Mouse (Mus musculus) cerebellum, adult 9-10 months (tissue): ENCODE data around the gene Prkar2a.
"Not testable (repeated sequence)": the region's sequence is repeated elsewhere in the genome, so short reads cannot be mapped to it uniquely, and the experiment has no call there.

ENCODE experiments used
- DNase-seq: peaks from one replicate; pipeline ENCODE4 v3.0.0; 2022

The Prkar2a gene

DNA sequence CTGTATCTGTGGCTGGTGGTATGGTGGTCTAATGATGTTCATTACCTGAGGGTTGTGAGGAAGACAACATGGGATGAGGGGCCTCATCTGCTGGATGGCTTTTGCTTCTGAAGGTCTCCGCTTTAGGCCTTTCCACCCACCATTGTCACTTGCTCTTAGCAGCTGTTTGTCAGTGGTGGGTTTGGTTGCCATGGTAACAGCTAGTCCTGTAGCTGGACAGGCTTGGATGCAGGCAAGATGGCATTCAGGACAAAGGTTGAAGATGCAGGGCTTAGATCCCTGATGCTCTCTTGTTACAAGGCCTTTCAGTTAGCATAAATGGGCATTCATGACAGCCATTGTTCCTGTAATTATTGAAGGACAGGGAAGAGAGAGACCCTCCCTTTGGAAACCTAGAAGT is at the start of gene Prkar2a:
Gene Prkar2a (plus strand): TSS at position 209 of the 400 bp plus-strand sequence.
- DNase-seq = no peak

DNA sequence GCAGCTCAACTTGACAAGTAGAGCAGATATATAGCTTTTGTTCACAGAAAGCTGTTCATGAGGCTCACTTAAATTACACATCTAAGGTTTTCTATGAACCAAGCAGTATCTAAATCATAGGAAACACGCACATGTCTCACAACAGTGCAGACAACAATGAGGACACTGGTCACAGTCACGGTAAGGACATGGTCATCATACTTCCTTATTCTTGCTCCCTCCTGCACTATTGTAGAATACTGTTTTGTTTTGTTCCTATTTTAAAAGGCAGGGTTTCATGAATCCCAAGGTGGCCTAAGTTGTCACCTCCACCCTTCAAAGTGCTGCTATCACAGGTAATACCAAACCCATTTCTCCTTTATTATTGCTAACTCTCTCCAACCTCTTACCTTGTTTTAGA is 49.3 kb upstream of the Prkar2a start:
- DNase-seq = no peak

- peak; percentile 25 for DNase-seq
Measured at GRCm38 (mm10) chr9:108648166-108648565, 40.9 kb upstream of the Prkar2a start.

GRCm38 (mm10) chr9:108648611-108649560 is 40.2 kb upstream of the Prkar2a start, which contains the start of gene Arih2:
Arih2 (minus strand) TSS chr9:108649386.
- peak; percentile 88 for DNase-seq

- peak; percentile 35 for DNase-seq
Measured at GRCm38 (mm10) chr9:108649561-108650440, 39.3 kb upstream of the Prkar2a start.

DNA sequence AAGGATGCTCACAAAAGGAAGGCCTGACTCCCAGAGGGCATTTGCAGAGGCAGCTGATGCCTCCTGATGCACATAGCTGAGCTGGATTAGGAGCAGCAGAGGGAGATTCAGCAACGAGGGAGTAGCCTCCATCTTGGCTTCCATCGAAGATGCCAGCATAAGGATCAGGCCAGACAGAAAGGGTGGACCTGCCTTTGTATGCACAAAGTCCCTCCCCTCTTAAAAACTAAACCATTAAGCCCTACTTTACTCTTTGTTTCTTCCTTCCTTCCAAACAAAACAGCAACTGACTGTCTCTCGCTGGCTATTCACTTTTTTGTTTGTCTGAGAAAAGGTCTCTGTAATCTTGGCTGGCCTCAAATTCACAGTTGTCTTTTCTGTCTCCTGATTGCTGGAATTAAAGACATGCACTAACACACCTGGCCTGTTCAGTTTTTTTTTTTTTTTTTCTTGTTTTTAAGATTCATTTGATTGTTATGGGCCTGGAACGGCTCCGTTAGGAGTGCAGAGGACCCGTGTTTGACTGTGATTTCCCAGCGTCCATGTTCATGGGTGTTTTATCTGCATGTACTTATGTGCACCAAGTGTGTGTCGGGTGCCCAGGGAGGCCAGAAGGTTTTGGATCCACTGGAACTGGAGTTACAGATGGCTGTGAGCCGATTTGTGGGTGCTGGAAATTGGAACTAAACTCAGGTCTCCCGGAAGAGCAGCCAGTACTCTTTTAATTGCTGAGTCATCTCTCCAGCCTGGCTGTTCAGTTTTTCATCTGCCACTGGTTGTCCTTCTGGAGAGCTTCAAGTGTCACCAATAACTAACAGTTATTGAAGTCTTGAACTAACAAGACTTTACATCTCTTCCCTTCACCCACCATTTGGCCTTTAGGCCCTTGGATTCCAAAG is 34.3 kb upstream of the Prkar2a start:
- no peak for DNase-seq

DNA sequence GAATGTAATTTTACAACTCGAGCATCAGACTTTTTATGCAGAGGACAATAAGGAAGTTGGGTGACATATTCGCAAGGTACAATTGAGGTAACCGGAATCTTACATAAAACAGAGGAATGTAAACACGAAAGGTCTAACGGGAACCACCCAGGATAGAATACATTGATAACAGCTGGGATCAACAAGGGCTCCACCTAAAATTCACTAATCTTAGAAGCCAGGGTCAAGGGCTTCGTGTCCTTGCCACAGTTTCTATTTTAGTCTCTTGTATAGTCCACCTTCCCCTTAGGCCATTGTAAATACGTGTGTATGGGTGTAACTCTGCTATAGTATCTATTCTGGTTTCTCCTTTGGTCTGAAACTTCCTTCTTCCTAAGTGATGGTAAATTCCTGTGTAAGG is 33.2 kb upstream of the Prkar2a start:
- DNase-seq = not testable (repeated sequence)

DNA sequence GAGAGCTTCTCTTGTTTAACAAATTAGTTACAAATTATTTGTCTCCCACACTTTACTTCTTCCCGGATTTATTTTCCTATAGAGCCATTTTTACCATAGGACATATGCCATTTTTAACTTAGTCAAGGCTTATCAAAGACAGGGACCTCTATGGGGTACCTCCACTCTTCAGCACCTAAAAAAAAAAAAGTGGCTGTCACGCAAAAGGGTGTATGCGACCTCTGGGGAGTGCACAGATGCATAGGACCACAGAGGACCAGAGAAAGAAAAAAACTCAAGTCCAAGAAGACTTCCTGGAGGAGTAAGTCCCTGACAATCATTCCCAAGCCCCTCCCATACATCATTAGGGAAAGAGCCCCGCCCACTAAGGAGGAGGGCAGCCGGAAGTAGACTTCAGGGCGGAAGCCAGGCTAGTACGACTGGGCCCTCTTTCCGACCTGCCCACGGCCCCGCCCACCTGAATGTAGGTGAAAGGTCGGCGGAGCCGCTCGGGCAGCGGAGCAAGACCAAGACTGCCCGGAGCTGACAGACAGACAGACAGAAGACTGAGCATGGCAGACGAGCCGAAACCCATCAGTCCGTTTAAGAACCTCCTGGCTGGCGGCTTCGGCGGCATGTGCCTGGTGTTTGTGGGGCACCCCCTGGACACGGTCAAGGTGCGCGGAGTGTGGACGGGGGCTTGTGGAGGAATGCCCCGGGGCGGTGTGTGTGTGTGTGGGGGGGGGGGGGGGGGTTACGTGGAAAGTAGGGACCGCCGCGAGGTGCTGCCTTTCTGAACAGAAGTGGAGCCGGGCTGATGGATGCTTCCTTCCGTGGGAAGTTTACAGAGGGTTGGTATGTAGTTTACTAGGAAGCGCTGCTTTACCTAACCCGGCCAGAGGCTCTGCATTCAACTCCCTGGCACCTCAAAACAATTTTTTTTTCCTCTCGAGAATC is 27.2 kb upstream of the Prkar2a start, which contains the start of gene Slc25a20:
Gene Slc25a20 (plus strand): TSS at position 412 of the 936 bp plus-strand sequence.
- DNase-seq = peak; percentile 77

DNA sequence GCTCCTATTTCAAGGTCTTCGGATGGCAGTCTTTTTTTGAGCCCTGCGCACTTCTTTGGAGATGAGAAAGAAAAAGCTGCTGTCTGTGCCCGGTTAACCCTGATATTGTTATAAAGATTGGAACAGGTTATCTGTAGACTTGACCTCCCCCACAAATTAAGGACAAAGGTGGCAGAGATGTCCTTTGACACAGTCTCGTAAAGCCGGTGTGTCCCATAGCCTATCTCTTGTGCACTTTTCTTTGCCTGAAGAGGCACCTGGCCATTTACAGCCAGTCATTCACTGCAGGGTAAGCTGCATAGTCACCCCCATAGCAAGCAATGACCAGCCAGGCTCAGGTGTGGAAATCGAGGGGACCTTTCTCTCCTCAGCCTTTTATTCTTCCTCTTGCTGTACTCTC is 26.5 kb upstream of the Prkar2a start:
- DNase-seq = no peak

GRCm38 (mm10) chr9:108669875-108670274 is 19.2 kb upstream of the Prkar2a start:
- no peak for DNase-seq

DNA sequence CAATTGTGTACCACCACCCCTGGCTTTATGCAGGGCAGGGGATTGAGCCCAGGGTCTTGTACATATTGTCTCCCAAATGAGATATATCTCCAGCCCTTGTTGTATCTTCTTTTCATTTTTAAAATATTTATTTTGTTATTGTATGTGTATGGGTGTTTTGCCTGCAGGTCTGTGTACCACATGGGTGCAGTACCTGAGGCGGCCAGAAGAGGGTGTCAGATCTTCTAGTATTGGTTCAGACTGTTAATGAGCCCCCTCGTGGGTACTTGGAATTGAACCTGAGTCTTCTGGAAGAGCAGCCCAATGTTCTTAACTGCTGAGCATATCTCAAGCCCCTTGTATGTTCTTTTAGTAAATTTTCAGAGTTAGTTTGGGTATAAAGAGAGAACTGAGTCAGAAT is 16.0 kb upstream of the Prkar2a start:
- no peak for DNase-seq

GRCm38 (mm10) chr9:108680026-108680425 is 9.1 kb upstream of the Prkar2a start:
- no peak for DNase-seq

DNA sequence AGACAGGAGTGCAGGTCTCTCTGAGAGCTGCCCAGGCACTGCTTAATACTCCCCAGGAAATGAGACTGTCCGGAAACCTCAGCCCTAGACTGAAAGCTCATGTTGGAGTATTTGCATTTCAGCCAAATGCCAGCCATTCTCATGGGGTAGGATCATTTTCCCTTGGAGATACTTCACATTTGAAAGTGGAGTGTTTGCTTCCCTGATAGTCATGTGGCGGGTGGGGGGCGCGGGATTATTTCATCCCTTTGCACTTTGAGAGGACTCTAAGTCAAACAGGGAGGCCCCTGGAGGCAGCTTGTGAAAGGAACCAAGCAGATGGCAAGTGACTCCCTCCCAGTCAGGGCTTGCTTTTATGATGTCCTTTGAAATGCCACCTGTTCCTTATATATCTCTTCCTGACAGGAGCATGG is 2.6 kb upstream of the Prkar2a start:
- DNase-seq = no peak

DNA sequence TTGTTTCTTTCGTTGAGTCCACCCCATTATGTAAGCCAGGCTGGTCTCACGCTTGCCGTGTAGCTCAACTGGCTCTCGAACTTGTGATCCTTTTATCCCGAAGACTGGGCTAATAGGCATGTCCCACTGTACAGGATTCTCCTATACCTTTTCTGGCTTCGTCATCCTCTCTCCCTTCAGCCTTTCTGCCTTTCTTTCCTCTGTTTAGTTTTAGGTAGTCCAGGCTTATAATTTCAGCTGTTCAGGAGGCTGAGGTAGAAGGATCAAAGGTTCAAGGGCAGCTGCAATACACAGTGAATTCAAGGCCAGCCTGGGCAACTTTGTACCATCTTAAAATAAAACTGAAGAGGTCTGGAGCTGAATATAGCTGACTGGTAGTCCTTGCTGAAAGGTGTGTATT is 1.9 kb upstream of the Prkar2a start:
- DNase-seq = no peak

GRCm38 (mm10) chr9:108687686-108688085 is 1.4 kb upstream of the Prkar2a start:
- DNase-seq = no peak

DNA sequence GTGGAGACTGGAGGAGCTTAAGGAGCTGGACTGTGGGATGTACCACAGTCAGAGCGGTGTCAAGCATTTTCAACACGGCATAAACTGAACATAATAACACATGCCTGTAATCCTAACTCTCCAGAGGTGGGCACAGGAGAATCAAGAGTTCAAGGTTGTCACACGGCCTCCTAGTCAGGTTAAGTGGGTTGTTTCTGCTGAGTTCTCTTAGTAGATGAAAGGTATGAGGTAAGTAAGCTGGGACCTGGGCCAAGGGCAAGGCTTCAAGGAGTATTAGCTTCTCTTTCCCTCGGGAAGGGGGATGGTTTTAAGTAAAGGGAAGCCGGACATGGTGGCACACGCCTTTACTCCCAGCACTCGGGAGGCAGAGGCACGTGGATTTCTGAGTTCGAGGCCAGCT is 663 bp upstream of the Prkar2a start:
- no peak for DNase-seq

GRCm38 (mm10) chr9:108689993-108690392 is 879 bp downstream of the Prkar2a start:
- no peak for DNase-seq

DNA sequence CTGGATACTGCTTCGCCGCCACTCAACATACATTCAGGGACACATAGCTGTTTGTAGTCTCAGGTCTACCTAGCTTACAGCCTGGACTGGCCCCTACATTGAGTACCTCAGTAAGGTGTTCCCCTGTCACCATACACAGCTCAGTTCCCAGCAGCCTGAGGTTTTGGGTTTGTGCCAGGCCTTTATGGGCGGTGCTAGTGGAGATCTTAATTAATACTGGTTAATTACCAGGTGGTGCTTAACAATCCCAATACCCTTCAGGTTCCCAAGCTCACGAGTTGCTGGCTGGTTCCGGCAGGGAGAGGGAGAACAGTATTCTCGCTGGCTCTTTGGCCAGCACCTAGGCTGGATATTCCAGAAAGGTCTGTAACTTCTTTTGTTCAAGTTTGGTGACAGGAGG is 1.8 kb downstream of the Prkar2a start:
- peak; percentile 50 for DNase-seq

DNA sequence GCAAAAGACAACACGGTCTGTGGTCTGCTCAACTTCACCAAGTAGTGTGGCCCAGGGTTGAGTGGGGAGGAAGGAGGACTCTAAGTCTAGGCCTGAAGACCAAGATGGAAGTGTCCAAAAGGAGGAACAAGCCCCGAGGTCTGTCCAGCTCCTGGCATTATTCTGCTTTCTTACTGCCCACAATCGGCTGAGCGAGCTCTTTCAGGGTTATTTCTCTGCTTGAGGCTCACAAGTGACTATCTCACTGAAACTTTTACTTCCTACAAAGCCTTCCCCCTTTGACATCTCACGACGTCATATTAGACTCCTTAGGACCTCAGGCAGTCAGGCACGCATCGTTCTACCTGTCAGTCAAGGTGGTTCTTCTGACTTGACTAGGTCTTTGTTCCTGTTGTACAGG is 2.3 kb downstream of the Prkar2a start:
- peak; percentile 38 for DNase-seq

DNA sequence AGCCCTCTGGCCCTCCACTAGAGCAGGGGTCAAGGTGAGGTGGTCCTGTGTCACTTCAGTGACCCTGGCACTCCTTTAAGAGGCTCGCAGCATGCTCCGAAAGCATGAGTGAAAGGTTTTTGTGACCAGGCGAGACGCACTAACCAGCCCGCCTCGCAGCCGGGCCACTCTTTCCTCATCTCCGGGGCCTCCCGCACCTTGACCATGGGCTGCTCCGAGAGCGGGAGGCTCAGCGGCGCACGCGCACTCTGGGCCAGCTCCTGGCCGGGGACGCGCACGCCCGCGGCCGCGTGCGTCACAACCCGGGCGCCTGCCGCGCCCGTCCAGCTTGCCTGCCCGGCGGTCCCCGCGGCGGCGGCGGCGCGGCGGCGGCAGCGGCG is 2.7 kb downstream of the Prkar2a start:
- peak; percentile 90 for DNase-seq
